Mouse (Mus musculus) lung, postnatal 4 days (tissue): ENCODE data around the gene Col13a1.
A peak's percentile ranks its signal among the peaks of the same experiment; 100 is the strongest.

ENCODE experiments used
- DNase-seq, 2 experiments: peaks; one replicate each; pipeline ENCODE4 v3.0.0; 2021

Gene Col13a1

GRCm38 (mm10) chr10:61894564-61894963 is 84.3 kb downstream of the Col13a1 start:
- no peak for DNase-seq

GRCm38 (mm10) chr10:61891138-61891537 is 87.8 kb downstream of the Col13a1 start:
- no peak for DNase-seq

GRCm38 (mm10) chr10:61890294-61890693 is 88.6 kb downstream of the Col13a1 start:
- no peak for DNase-seq

GRCm38 (mm10) chr10:61879427-61879826 is 99.5 kb downstream of the Col13a1 start:
- peak; percentile 64 to 87 for DNase-seq

GRCm38 (mm10) chr10:61877787-61878186 is 101.1 kb downstream of the Col13a1 start:
- peak; percentile 75 to 78 for DNase-seq

- DNase-seq = no peak
Measured at GRCm38 (mm10) chr10:61869796-61870195, 109.1 kb downstream of the Col13a1 start.

- DNase-seq = peak in 1 of 2 experiments; percentile 60
Measured at GRCm38 (mm10) chr10:61866045-61866580, 112.8 kb downstream of the Col13a1 start.

- DNase-seq = no peak
Measured at GRCm38 (mm10) chr10:61859451-61859850, 119.5 kb downstream of the Col13a1 start.

GRCm38 (mm10) chr10:61855139-61855675 is 123.7 kb downstream of the Col13a1 start:
- no peak for DNase-seq

GRCm38 (mm10) chr10:61852824-61853223 is 126.1 kb downstream of the Col13a1 start:
- no peak for DNase-seq

GRCm38 (mm10) chr10:61848553-61848952 is 130.4 kb downstream of the Col13a1 start:
- DNase-seq = peak; percentile 29 to 66

- DNase-seq = no peak
Measured at GRCm38 (mm10) chr10:61845476-61845875, 133.4 kb downstream of the Col13a1 start.

GRCm38 (mm10) chr10:61844475-61844874 is 134.4 kb downstream of the Col13a1 start:
- DNase-seq = no peak

GRCm38 (mm10) chr10:61842261-61842660 is 136.6 kb downstream of the Col13a1 start:
- DNase-seq = no peak

- no peak for DNase-seq
Measured at GRCm38 (mm10) chr10:61839326-61839725, 139.6 kb downstream of the Col13a1 start.

GRCm38 (mm10) chr10:61838769-61839168 is 140.1 kb downstream of the Col13a1 start:
- DNase-seq = peak; percentile 44 to 65

- no peak for DNase-seq
Measured at GRCm38 (mm10) chr10:61837286-61837685, 141.6 kb downstream of the Col13a1 start.

- DNase-seq = no peak
Measured at GRCm38 (mm10) chr10:61834288-61834687, 144.6 kb downstream of the Col13a1 start.

GRCm38 (mm10) chr10:61832713-61833112 is 146.2 kb downstream of the Col13a1 start:
- DNase-seq = peak; percentile 21 to 50

GRCm38 (mm10) chr10:61831741-61832140 is 147.2 kb downstream of the Col13a1 start:
- no peak for DNase-seq

- DNase-seq = no peak
Measured at GRCm38 (mm10) chr10:61831251-61831650, 147.7 kb downstream of the Col13a1 start.

- no peak for DNase-seq
Measured at GRCm38 (mm10) chr10:61830817-61831216, 148.1 kb downstream of the Col13a1 start.

GRCm38 (mm10) chr10:61829046-61829445 is 149.9 kb downstream of the Col13a1 start:
- DNase-seq = no peak

GRCm38 (mm10) chr10:61827950-61828936 is 150.7 kb downstream of the Col13a1 start:
- no peak for DNase-seq
